Mouse (Mus musculus) kidney, embryonic 14.5 days (tissue): ENCODE measurements around the gene Asic1. TPM values are rescaled to one million over a fixed set of nuclear protein-coding genes. Genes with fewer than 3 reads are reported as not detected.
"Not testable (repeated sequence)": the region's sequence is repeated elsewhere in the genome, so short reads cannot be mapped to it uniquely, and the experiment has no call there.

Source experiments
- ATAC-seq: fragments of 200-750 bp; cut with Nextera tagmentation; 2 replicates; pipeline ENCODE4 v1.8.0; 2017; ENCODE audit warnings: moderate number of reproducible peaks, mild to moderate bottlenecking, moderate TSS enrichment, moderate library complexity; ENCODE audit not compliant: low FRiP score, low TSS enrichment
- H3K27ac ChIP-seq: fragments of 300-500 bp; sonication (generic); 2 replicates; pipeline ENCODE4 v1.5.1; 2014; ENCODE audit warnings: low read depth, mild to moderate bottlenecking, low read length, moderate library complexity, mixed read lengths
- H3K27me3 ChIP-seq: fragments of 300-500 bp; sonication (generic); 2 replicates; pipeline ENCODE4 v1.6.1; 2014; ENCODE audit warnings: mild to moderate bottlenecking, low read length; ENCODE audit not compliant: control insufficient read depth, insufficient read depth
- H3K36me3 ChIP-seq: fragments of 300-500 bp; sonication (generic); 2 replicates; pipeline ENCODE4 v1.6.1; 2014; ENCODE audit warnings: low read length, mixed read lengths; ENCODE audit not compliant: control insufficient read depth, insufficient read depth
- H3K4me1 ChIP-seq: fragments of 300-500 bp; sonication (generic); 2 replicates; pipeline ENCODE4 v1.6.1; 2014; ENCODE audit warnings: low read length, mixed read lengths; ENCODE audit not compliant: control insufficient read depth, insufficient read depth
- H3K4me2 ChIP-seq: fragments of 300-500 bp; sonication (generic); replicated peaks from 2 replicates; pipeline ENCODE4 v1.6.1; 2014; ENCODE audit warnings: low read depth, mild to moderate bottlenecking, low read length
- H3K4me3 ChIP-seq: fragments of 300-500 bp; sonication (generic); 2 replicates; pipeline ENCODE4 v1.5.1; 2014; ENCODE audit warnings: mild to moderate bottlenecking, low read length
- H3K9ac ChIP-seq: fragments of 300-500 bp; sonication (generic); 2 replicates; pipeline ENCODE4 v1.6.1; 2014; ENCODE audit warnings: low read depth, mild to moderate bottlenecking, low read length, moderate library complexity
- H3K9me3 ChIP-seq: fragments of 300-500 bp; sonication (generic); 2 replicates; pipeline ENCODE4 v1.6.1; 2016; ENCODE audit warnings: low read length; ENCODE audit not compliant: control insufficient read depth
- WGBS: fragments of 180-500 bp; shearing (Covaris S2); extraction: QIAGEN DNeasy Blood & Tissue Kit; methylation state at CpG from one replicate; pipeline ENCODE4 v1.1.7; 2014; 5-methylcytosine and 5-hydroxymethylcytosine counted together
- polyA plus RNA-seq: library from polyadenylated mRNA; unstranded; fragments of >200 nt; fragmentation: Nextera tagmentation; extraction: Ambion mirVana; gene quantifications from 2 replicates; pipeline ENCODE4 v1.2.1, GENCODE M21; 2014

Gene Asic1
- polyA plus RNA-seq, 1 experiment from 2014 or later: 0.88 TPM

- no peaks in the 10 kb centered on the region for H3K9me3 ChIP-seq
- H3K36me3 ChIP-seq: no peaks in the 10 kb centered on the region
- no peaks in the 10 kb centered on the region for H3K27me3 ChIP-seq
- no peaks in the 10 kb centered on the region for H3K4me1 ChIP-seq
- no peak overlapping the region for H3K4me2 ChIP-seq
- no peak overlapping the region for H3K4me3 ChIP-seq
- WGBS: 6% methylated on average over 4 of the region's 4 CpGs
- peak; percentile 28; the same call in 1 of the 2 replicates for ATAC-seq
- H3K9ac ChIP-seq: no peak overlapping the region
- no peak overlapping the region for H3K27ac ChIP-seq
Measured at GRCm38 (mm10) chr15:99690924-99691323, 20.8 kb downstream of the Asic1 start.

- 46% methylated on average over 8 of the region's 9 CpGs for WGBS
- no peaks in the 10 kb centered on the region for H3K4me1 ChIP-seq
- H3K9ac ChIP-seq: no peak overlapping the region
- no peak for ATAC-seq
- no peaks in the 10 kb centered on the region for H3K9me3 ChIP-seq
- no peak overlapping the region for H3K27ac ChIP-seq
- H3K4me2 ChIP-seq: no peak overlapping the region
- H3K27me3 ChIP-seq: no peaks in the 10 kb centered on the region
- no peaks in the 10 kb centered on the region for H3K36me3 ChIP-seq
- no peak overlapping the region for H3K4me3 ChIP-seq
Measured at GRCm38 (mm10) chr15:99691976-99692375, 21.8 kb downstream of the Asic1 start.

DNA sequence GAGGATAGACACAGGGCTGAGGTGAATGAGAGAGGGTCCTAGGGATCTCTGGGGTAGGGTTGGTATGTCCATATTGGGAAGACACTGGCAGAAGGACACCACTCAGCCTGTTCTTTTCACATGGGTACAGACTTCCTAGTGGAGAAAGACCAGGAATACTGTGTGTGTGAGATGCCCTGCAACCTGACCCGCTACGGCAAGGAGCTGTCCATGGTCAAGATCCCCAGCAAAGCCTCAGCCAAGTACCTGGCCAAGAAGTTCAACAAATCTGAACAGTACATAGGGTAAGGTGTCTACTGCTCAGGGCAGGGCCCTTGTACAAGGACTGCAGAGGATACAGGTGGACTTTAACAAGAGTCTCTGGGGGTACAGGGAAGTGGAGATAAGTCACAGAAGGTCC lies 27.1 kb downstream of the Asic1 start:
- Histone ChIP-seq H3K4me3 (no peak overlapping the region), H3K4me1 (0 out of 2 replicates have a peak, but pooled peaks cover 4% of the 10 kb centered on the region), H3K27ac (no peak overlapping the region), H3K27me3 (no peaks in the 10 kb centered on the region), H3K4me2 (no peak overlapping the region), H3K36me3 (no peaks in the 10 kb centered on the region), H3K9me3 (no peaks in the 10 kb centered on the region), H3K9ac (no peak overlapping the region)
- no peak for ATAC-seq
- WGBS: 17% methylated on average over 2 of the region's 2 CpGs

GRCm38 (mm10) chr15:99698533-99699085 lies 28.4 kb downstream of the Asic1 start:
- no peak overlapping the region for H3K27ac ChIP-seq
- 29% methylated on average over 20 of the region's 20 CpGs for WGBS
- no peaks in the 10 kb centered on the region for H3K9me3 ChIP-seq
- no peak overlapping the region for H3K4me2 ChIP-seq
- no peaks in the 10 kb centered on the region for H3K27me3 ChIP-seq
- ATAC-seq: no peak
- H3K36me3 ChIP-seq: 0 out of 2 replicates have a peak, but pooled peaks cover 2% of the 10 kb centered on the region
- peaks cover 10% of the 10 kb centered on the region; the same call in 1 of the 2 replicates for H3K4me1 ChIP-seq
- H3K9ac ChIP-seq: no peak overlapping the region
- no peak overlapping the region for H3K4me3 ChIP-seq

DNA sequence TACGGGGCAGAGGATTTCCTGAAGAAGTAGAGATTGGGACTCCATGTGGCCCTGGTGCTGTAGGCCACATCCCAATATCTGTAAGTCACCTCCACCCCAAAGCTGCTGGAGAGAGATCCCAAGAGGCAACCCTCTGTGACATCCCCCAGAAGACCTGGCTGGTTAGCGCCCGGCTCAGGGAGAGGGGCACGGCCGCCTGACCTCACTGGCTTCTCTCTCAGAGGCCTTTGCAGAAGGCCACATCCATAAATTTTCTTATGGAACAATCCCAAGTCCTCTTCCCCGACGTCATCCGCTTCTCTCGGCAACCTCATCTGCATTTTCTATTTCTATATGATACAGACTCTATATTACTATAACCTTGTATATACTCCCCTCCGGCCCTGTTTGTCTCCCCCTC lies 29.5 kb downstream of the Asic1 start:
- Histone ChIP-seq H3K27ac (no peak overlapping the region), H3K27me3 (no peaks in the 10 kb centered on the region), H3K4me1 (peaks cover 10% of the 10 kb centered on the region; the same call in 1 of the 2 replicates), H3K9ac (no peak overlapping the region), H3K36me3 (peaks cover 12% of the 10 kb centered on the region), H3K9me3 (no peaks in the 10 kb centered on the region), H3K4me2 (no peak overlapping the region), H3K4me3 (no peak overlapping the region)
- 69% methylated on average over 10 of the region's 10 CpGs for WGBS
- ATAC-seq: no peak

GRCm38 (mm10) chr15:99700219-99701106 lies 30.3 kb downstream of the Asic1 start:
- 86% methylated on average over 18 of the region's 18 CpGs for WGBS
- no peak overlapping the region for H3K9ac ChIP-seq
- peaks cover 10% of the 10 kb centered on the region; the same call in 1 of the 2 replicates for H3K4me1 ChIP-seq
- H3K4me3 ChIP-seq: no peak overlapping the region
- H3K27ac ChIP-seq: no peak overlapping the region
- H3K9me3 ChIP-seq: no peaks in the 10 kb centered on the region
- ATAC-seq: no peak
- no peak overlapping the region for H3K4me2 ChIP-seq
- H3K36me3 ChIP-seq: peaks cover 18% of the 10 kb centered on the region
- no peaks in the 10 kb centered on the region for H3K27me3 ChIP-seq

DNA sequence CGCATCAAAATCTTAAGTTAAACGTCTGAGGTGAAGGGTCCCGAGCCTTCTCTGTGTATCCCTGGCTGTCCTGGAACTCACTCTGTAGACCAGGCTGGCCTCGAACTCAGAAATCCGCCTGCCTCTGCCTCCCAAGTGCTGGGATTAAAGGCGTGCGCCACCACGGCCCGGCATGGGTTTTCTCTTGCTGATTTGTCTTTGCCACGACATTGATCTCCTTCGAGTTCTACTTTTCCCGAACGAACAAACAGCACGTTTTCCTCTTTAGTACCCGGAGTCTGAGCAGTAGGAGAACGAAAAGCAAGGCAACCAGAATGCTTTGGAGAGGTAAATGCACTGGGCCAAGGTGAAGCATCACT lies 31.5 kb downstream of the Asic1 start:
- ATAC-seq, H3K27me3 ChIP-seq, H3K4me1 ChIP-seq, H3K9me3 ChIP-seq: not testable (repeated sequence)
- peak overlapping the region; percentile 37 for H3K4me2 ChIP-seq
- peaks cover 27% of the 10 kb centered on the region for H3K36me3 ChIP-seq
- WGBS: 46% methylated on average over 16 of the region's 16 CpGs
- H3K4me3 ChIP-seq: peak overlapping the region; percentile 59
- H3K27ac ChIP-seq: peak overlapping the region; percentile 87; the same call in 1 of the 2 replicates
- H3K9ac ChIP-seq: peak overlapping the region; percentile 79; the same call in 1 of the 2 replicates

GRCm38 (mm10) chr15:99701999-99702900 lies 32.1 kb downstream of the Asic1 start, which contains the start of gene Smarcd1:
Gene Smarcd1, plus strand, starts transcription at chr15:99702129.
- Histone ChIP-seq H3K27me3 (no peaks in the 10 kb centered on the region), H3K4me1 (peaks cover 10% of the 10 kb centered on the region; the same call in 1 of the 2 replicates), H3K36me3 (peaks cover 34% of the 10 kb centered on the region), H3K4me3 (peak within 1 kb of the TSS; percentile 59), H3K9me3 (no peaks in the 10 kb centered on the region), H3K27ac (peak within 1 kb of the TSS; percentile 87), H3K9ac (peak within 1 kb of the TSS; percentile 79), H3K4me2 (peak within 1 kb of the TSS; percentile 63)
- under 1% methylated on average over 69 of the region's 71 CpGs for WGBS
- ATAC-seq: peak; percentile 96
